1 mouse cellular context compared by ENCODE assay signal in genomic region chr13:37760373-37760772, GRCm38 (mm10).
A peak's percentile ranks its signal among the peaks of the same experiment; 100 is the strongest.
TF ChIP-seq lines count a peak whose summit lies in the region.

No protein-coding gene starts in this region.

TF ChIP-seq in MEL, 35 proteins besides CTCF, POLR2A, EP300 and RAD21 (continued from another document):
- 0 out of 2 replicates have a peak, but pooled peaks have one; percentile 9 for TF ChIP-seq MAZ (IDR thresholded peaks at IDR 0.05; ENCODE audit: low read depth, low read length)
- TF ChIP-seq ZC3H11A (IDR thresholded peaks at IDR 0.05; ENCODE audit: low read depth, low read length), result no peak
- TF ChIP-seq SIN3A (IDR thresholded peaks at IDR 0.05; ENCODE audit: low read length), result no peak
- TF ChIP-seq CHD1 (IDR thresholded peaks at IDR 0.05; ENCODE audit: low read depth, low read length), result 0 out of 2 replicates have a peak, but pooled peaks have one; percentile 15
- peak; percentile 68 for TF ChIP-seq ZNF384 (IDR thresholded peaks at IDR 0.05; ENCODE audit: low read depth, low read length)
